Mouse (Mus musculus) lung, postnatal 4 days (tissue): ENCODE data around the gene Arl5a.

ENCODE experiments used
- DNase-seq, 2 experiments: peaks; one replicate each; pipeline ENCODE4 v3.0.0; 2021

The Arl5a gene

GRCm38 (mm10) chr2:52359722-52360121, 65.0 kb downstream of the Arl5a start:
- DNase-seq = no peak

- no peak for DNase-seq
Observed at GRCm38 (mm10) chr2:52358156-52358555, 66.5 kb downstream of the Arl5a start.

- no peak for DNase-seq
Observed at GRCm38 (mm10) chr2:52351029-52351428, 73.7 kb downstream of the Arl5a start.
